Mouse (Mus musculus) midbrain, embryonic 14.5 days (tissue): ENCODE measurements around the gene Srebf2. TPM values are rescaled to one million over a fixed set of nuclear protein-coding genes. Genes with fewer than 3 reads are reported as not detected.

Source experiments
- ATAC-seq: fragments of 200-750 bp; cut with Nextera tagmentation; 2 replicates; pipeline ENCODE4 v1.8.0; 2017; ENCODE audit warnings: moderate number of reproducible peaks, moderate library complexity; ENCODE audit not compliant: low FRiP score, low TSS enrichment
- DNase-seq: peaks from one replicate; pipeline ENCODE4 v3.0.0-alpha.2; 2015
- H3K27ac ChIP-seq: fragments of 300-500 bp; sonication (generic); replicated peaks from 2 replicates; pipeline ENCODE4 v1.5.1; 2014; ENCODE audit warnings: mild to moderate bottlenecking, low read depth, low read length, moderate library complexity
- H3K27me3 ChIP-seq: fragments of 300-500 bp; sonication (generic); 2 replicates; pipeline ENCODE4 v1.6.1; 2014; ENCODE audit warnings: low read length, control low read depth, mixed read lengths; ENCODE audit not compliant: control insufficient read depth, insufficient read depth
- H3K36me3 ChIP-seq: fragments of 300-500 bp; sonication (generic); 2 replicates; pipeline ENCODE4 v1.6.1; 2014; ENCODE audit warnings: low read length, control low read depth; ENCODE audit not compliant: control insufficient read depth, insufficient read depth
- H3K4me1 ChIP-seq: fragments of 300-500 bp; sonication (generic); 2 replicates; pipeline ENCODE4 v1.6.1; 2014; ENCODE audit warnings: mild to moderate bottlenecking, antibody characterized with exemption, low read length, control low read depth; ENCODE audit not compliant: control insufficient read depth, insufficient read depth
- H3K4me2 ChIP-seq: fragments of 300-500 bp; sonication (generic); 2 replicates; pipeline ENCODE4 v1.6.1; 2014; ENCODE audit warnings: mild to moderate bottlenecking, low read length, moderate library complexity
- H3K4me3 ChIP-seq: fragments of 300-500 bp; sonication (generic); replicated peaks from 2 replicates; pipeline ENCODE4 v1.5.1; 2014; ENCODE audit warnings: low read depth, low read length
- H3K9ac ChIP-seq: fragments of 300-500 bp; sonication (generic); replicated peaks from 2 replicates; pipeline ENCODE4 v1.6.1; 2014; ENCODE audit warnings: mild to moderate bottlenecking, low read length, moderate library complexity
- H3K9me3 ChIP-seq: fragments of 300-500 bp; sonication (generic); 2 replicates; pipeline ENCODE4 v1.6.1; 2016; ENCODE audit warnings: low read length, control low read depth, mixed read lengths; ENCODE audit not compliant: control insufficient read depth
- WGBS: fragments of 180-500 bp; shearing (Covaris S2); extraction: QIAGEN DNeasy Blood & Tissue Kit; methylation state at CpG from one replicate; pipeline ENCODE4 v1.1.7; 2014; 5-methylcytosine and 5-hydroxymethylcytosine counted together
- polyA plus RNA-seq: library from polyadenylated mRNA; unstranded; fragments of >200 nt; fragmentation: Nextera tagmentation; extraction: Ambion mirVana; gene quantifications from 2 replicates; pipeline ENCODE4 v1.2.1, GENCODE M21; 2014

Gene Srebf2
- polyA plus RNA-seq, 1 experiment from 2014 or later, result 158 TPM

DNA sequence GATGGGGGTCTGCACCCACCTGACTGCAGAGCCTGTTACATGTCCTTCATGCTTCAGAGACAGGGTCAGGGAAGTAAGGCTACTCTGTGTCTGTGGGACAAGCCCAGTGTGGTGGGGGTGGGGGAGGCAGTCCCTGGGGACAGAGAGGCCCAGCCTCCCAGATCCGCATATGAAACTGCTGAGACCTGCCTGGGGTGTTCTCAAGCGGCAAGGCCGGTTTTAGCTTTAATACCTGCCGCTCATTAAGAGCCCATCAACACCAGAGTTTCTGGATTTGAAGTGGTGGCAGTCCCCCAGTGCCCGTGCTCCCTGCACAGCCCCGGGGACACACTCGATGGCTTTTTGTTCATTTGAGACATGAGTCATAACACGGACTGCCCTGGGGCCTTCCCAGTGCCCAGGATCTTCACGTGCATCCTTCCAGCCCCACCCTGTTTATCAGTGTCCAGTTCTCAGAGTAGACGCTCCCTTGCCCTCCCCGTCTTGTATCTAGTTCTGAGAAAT is 82.6 kb downstream of the Srebf2 start:
- ATAC-seq (no peak), DNase-seq (no peak)
- no peak overlapping the region for H3K4me2 ChIP-seq
- H3K4me3 ChIP-seq, result no peak overlapping the region
- H3K27ac ChIP-seq, result no peak overlapping the region
- 40% methylated on average over 11 of the region's 11 CpGs for WGBS
- no peak overlapping the region; the same call in 1 of the 2 replicates for H3K9ac ChIP-seq
- H3K9me3 ChIP-seq, result no peaks in the 10 kb centered on the region
- no peaks in the 10 kb centered on the region for H3K27me3 ChIP-seq
- H3K4me1 ChIP-seq, result no peaks in the 10 kb centered on the region
- H3K36me3 ChIP-seq, result no peaks in the 10 kb centered on the region

DNA sequence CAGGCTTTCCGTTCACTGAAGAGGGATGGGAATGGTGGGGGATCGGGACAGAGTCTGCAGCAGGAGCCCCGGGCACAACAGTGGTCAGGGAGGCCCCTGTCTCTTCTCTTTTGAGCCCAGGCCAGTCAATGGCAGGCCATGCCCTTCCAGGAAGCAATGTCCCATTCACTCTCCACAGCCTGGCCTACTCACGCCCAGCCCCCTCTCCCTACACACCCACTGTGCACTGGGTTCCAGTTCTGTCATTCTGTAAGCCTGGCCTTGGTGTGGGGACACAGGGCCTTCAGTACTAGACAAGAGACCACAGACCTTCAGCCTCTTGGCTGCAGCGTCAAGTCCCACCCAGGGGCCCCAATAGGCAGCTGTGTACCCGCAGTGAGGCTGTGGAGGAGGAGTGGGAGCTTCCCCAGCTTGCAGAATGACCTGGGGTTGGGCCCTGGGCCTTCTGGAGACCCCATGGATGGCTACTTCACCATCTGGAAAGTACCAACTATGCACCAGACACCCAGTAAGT is 83.2 kb downstream of the Srebf2 start:
- ATAC-seq (no peak), DNase-seq (no peak)
- Histone ChIP-seq H3K9ac (no peak overlapping the region), H3K4me1 (no peaks in the 10 kb centered on the region), H3K4me3 (no peak overlapping the region), H3K36me3 (no peaks in the 10 kb centered on the region), H3K4me2 (no peak overlapping the region), H3K27me3 (no peaks in the 10 kb centered on the region), H3K9me3 (no peaks in the 10 kb centered on the region), H3K27ac (no peak overlapping the region)
- WGBS, result 74% methylated on average over 6 of the region's 6 CpGs

GRCm38 (mm10) chr15:82231100-82231499 is 84.1 kb downstream of the Srebf2 start:
- H3K27me3 ChIP-seq, result no peaks in the 10 kb centered on the region
- no peak overlapping the region for H3K4me3 ChIP-seq
- no peak for DNase-seq
- H3K9ac ChIP-seq, result no peak overlapping the region
- no peaks in the 10 kb centered on the region for H3K4me1 ChIP-seq
- no peak overlapping the region for H3K27ac ChIP-seq
- H3K36me3 ChIP-seq, result no peaks in the 10 kb centered on the region
- no peak for ATAC-seq
- no peak overlapping the region for H3K4me2 ChIP-seq
- WGBS, result 81% methylated on average over 4 of the region's 4 CpGs
- no peaks in the 10 kb centered on the region for H3K9me3 ChIP-seq

- DNase-seq (no peak), ATAC-seq (no peak)
- no peak overlapping the region for H3K4me2 ChIP-seq
- H3K4me3 ChIP-seq, result no peak overlapping the region
- no peaks in the 10 kb centered on the region for H3K9me3 ChIP-seq
- no peaks in the 10 kb centered on the region for H3K36me3 ChIP-seq
- H3K4me1 ChIP-seq, result no peaks in the 10 kb centered on the region
- no peaks in the 10 kb centered on the region for H3K27me3 ChIP-seq
- no peak overlapping the region for H3K9ac ChIP-seq
- WGBS, result 63% methylated on average over 11 of the region's 11 CpGs
- no peak overlapping the region for H3K27ac ChIP-seq
Measured at GRCm38 (mm10) chr15:82231591-82232378, 84.8 kb downstream of the Srebf2 start.

GRCm38 (mm10) chr15:82232651-82233050 is 85.7 kb downstream of the Srebf2 start:
- Histone ChIP-seq H3K9ac (no peak overlapping the region), H3K27me3 (no peaks in the 10 kb centered on the region), H3K27ac (no peak overlapping the region), H3K36me3 (no peaks in the 10 kb centered on the region), H3K4me2 (no peak overlapping the region), H3K9me3 (no peaks in the 10 kb centered on the region), H3K4me3 (no peak overlapping the region), H3K4me1 (no peaks in the 10 kb centered on the region)
- DNase-seq, result no peak
- no peak for ATAC-seq
- 68% methylated on average over 4 of the region's 4 CpGs for WGBS

DNA sequence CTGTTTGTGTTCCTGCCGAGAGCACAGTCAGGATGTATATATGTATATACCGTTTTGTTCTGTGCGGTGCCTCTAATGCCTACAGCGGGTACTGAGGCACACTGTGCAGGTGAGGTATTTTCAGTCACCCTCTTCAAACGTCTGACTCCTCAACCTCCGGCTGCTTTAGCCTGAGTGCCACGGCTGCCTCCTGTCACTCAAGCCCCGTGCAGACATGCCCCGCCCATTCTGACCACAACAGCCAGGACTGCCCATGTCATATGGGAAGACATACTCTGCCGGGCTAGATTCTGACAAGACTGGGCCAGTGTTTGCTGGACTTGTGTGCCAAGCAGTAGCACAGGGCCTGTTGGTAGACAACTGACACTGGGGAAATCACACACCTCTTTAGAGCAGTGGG is 88.7 kb downstream of the Srebf2 start:
- no peak overlapping the region for H3K27ac ChIP-seq
- 75% methylated on average over 10 of the region's 10 CpGs for WGBS
- no peak for ATAC-seq
- no peak overlapping the region for H3K4me2 ChIP-seq
- H3K9me3 ChIP-seq, result no peaks in the 10 kb centered on the region
- H3K9ac ChIP-seq, result no peak overlapping the region
- DNase-seq, result no peak
- H3K4me1 ChIP-seq, result no peaks in the 10 kb centered on the region
- no peaks in the 10 kb centered on the region for H3K36me3 ChIP-seq
- no peak overlapping the region for H3K4me3 ChIP-seq
- no peaks in the 10 kb centered on the region for H3K27me3 ChIP-seq

DNA sequence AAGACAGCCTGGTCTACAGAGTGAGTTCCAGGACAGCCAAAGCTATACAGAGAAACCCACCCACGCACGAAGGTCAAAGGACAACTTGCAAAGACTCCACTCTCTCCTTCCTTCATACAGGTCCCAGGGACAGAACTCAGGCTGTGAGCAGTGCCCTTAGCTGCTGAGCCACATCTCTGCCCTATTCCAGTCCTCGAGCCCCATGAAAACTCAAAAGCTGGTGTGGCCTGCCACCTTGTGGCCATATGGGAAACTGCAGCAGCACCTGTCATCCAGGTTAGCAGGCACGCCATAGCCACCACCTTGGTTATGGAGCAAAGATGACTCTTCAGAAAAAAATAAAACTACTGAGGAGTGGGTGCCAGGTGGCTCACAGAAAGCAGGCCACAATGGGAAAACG is 89.6 kb downstream of the Srebf2 start:
- WGBS, result 21% methylated on average over 5 of the region's 5 CpGs
- DNase-seq (peak; percentile 90), ATAC-seq (peak; percentile 67; the same call in 1 of the 2 replicates)

DNA sequence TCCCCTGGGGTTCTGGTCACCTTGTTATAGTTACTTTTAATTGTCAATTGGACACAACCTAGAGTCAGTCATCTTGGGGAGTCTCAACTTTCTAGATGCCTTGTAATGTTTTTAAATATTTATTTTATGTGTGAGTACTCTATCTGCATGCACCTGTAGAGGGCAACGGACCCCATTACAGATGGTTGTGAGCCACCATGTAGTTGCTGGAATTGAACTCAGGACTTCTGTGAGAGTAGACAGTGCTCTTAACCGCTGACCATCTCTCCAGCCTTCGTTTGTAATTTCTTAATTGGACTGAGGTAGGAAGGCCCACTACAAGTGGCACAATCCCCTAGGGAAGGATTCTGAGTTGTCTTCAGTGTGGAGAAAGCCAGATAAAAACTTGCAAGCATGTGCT is 96.3 kb downstream of the Srebf2 start:
- WGBS, result 79% methylated on average over 3 of the region's 3 CpGs
- H3K9ac ChIP-seq, result peak overlapping the region; percentile 60
- no peak for ATAC-seq

More for the DNA sequence above, 89.6 kb downstream of the Srebf2 start:
- H3K9me3 ChIP-seq, result no peaks in the 10 kb centered on the region
- H3K4me1 ChIP-seq, result no peaks in the 10 kb centered on the region
- no peak overlapping the region for H3K4me2 ChIP-seq
- no peak overlapping the region for H3K4me3 ChIP-seq
- H3K27ac ChIP-seq, result no peak overlapping the region
- no peak overlapping the region for H3K9ac ChIP-seq
- H3K27me3 ChIP-seq, result no peaks in the 10 kb centered on the region
- no peaks in the 10 kb centered on the region for H3K36me3 ChIP-seq

DNA sequence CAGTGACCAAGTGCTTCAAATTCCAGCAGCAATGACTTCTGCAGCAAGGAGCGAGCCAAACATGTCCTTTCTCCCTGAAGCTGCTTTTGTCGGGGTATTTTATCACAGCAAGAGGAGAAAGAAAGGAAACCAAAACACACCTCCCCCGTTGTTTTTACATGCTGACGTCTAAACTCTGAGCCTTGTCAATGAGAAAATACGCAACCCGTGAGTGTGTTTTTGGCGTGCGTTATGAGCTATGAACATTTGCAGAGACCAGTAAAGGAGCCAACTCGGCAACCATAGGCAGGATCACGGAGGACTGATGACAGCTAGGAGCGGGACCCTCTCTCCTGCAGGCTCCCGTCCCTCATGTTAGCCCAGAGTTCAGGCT is 96.7 kb downstream of the Srebf2 start:
- H3K36me3 ChIP-seq, result no peaks in the 10 kb centered on the region
- peak overlapping the region; percentile 73 for H3K4me3 ChIP-seq
- no peak for ATAC-seq
- peak overlapping the region; percentile 77 for H3K4me2 ChIP-seq
- H3K27me3 ChIP-seq, result no peaks in the 10 kb centered on the region
- no peak overlapping the region for H3K27ac ChIP-seq
- H3K9ac ChIP-seq, result peak overlapping the region; percentile 60
- H3K9me3 ChIP-seq, result no peaks in the 10 kb centered on the region
- no peak for DNase-seq
- 10% methylated on average over 12 of the region's 12 CpGs for WGBS
- H3K4me1 ChIP-seq, result peaks cover 5% of the 10 kb centered on the region; the same call in 1 of the 2 replicates

More for the DNA sequence above, 96.3 kb downstream of the Srebf2 start:
- DNase-seq, result no peak
- Histone ChIP-seq H3K4me1 (peaks cover 5% of the 10 kb centered on the region; the same call in 1 of the 2 replicates), H3K4me2 (peak overlapping the region; percentile 77), H3K4me3 (peak overlapping the region; percentile 73), H3K27me3 (no peaks in the 10 kb centered on the region), H3K27ac (no peak overlapping the region), H3K9me3 (no peaks in the 10 kb centered on the region), H3K36me3 (no peaks in the 10 kb centered on the region)
